Mouse (Mus musculus): Measurements from ENCODE around the gene Dhcr24. TPM values are rescaled to one million over a fixed set of nuclear protein-coding genes. Genes with fewer than 3 reads are reported as not detected.

Dhcr24 gene
- 1 to 10 TPM; 1.5 to 2.5 TPM for total RNA-seq (2021)
- long read RNA-seq, experiment 1, full-length matches to known transcripts: 2 of 2 reads
- long read RNA-seq, experiment 1, partial matches to known transcripts: 0 of 2 reads
- long read RNA-seq, experiment 1, other reads (novel, unspliced or antisense): 0 of 2 reads
- long read RNA-seq, experiment 2: 0 reads

GRCm38 (mm10) chr4:106560846-106561781, at the start of gene Dhcr24:
Dhcr24 (plus strand) TSS chr4:106561038.
- peak; percentile 81 to 90 for DNase-seq

GRCm38 (mm10) chr4:106514606-106515005, 46.2 kb upstream of the Dhcr24 start:
- DNase-seq: no peak

- no peak for DNase-seq
Measured at GRCm38 (mm10) chr4:106522547-106522946, 38.3 kb upstream of the Dhcr24 start.

DNA sequence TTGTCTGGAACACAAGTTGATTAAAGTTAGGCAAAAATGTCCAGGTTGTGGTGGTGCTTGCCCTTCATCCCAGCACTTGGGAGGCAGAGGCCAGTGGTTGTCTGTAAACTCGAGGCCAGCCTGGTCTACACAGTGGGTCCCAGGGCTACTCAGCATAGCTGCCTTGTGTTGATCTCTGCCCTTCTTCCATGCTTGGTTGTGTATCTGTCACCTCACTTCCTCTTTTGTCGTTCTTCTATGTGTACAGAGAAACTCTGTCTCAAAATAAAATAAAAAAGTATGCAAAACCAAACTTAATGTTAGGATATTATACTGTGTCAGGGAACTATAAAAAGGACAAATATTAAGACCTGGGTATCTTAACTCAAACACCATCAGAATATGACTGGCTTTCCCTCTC, 36.7 kb upstream of the Dhcr24 start:
- DNase-seq: no peak

DNA sequence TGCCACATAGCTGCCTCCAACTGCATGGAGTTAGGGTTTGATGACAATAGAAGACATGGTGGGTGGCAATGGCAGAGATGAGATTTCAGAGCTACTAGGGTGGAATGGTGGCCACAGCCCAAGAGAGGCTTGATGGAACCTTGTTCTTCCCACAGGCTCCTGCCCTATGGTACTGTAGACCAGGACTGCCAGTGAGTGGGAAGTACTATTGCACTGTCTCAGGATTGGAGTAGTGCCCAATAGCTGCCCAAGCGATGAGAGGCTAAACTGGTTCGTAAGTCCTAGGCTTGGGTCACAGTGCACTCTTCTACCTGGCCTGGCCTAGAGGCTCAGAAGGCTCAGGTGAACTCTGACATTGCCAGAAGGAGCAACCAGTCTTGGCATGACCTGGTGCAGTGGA, 35.8 kb upstream of the Dhcr24 start:
- no peak for DNase-seq

- no peak for DNase-seq
Measured at GRCm38 (mm10) chr4:106527856-106528547, 32.8 kb upstream of the Dhcr24 start.

GRCm38 (mm10) chr4:106529375-106530112, 31.3 kb upstream of the Dhcr24 start:
- peak; percentile 90 to 95 for DNase-seq

GRCm38 (mm10) chr4:106530113-106530482, 30.7 kb upstream of the Dhcr24 start:
- no peak for DNase-seq

DNA sequence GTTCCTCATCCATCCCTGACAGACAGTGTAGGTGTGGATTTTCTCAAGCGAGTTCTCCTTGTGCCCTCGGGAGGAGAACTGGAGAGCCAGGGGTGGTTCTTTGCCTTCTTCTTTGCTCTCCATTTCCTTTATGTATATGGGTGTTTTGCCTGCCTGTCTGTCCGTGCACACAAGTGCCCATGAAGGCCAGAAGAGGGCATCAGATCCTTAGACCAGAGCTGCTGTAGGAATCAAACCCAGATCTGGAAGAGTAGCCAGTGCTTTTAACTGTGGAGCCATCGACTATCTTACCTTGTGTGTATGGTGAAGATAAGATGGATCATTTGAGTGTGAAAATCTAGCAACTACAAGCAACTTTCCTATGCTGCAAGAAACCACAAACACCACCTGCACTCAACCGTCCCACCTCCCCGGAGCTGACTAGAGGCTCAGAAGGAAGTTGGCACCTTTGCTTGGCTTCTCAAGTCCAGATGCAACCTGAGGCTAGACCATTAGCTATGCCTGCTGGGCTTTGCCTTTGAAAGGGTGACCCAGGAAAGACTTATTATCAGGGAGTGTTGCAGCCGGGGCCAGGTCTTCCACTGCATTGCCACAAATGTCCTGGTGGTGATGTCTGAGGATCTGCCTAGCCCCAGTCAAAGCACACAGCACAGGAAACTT, 27.3 kb upstream of the Dhcr24 start:
- no peak for DNase-seq

DNA sequence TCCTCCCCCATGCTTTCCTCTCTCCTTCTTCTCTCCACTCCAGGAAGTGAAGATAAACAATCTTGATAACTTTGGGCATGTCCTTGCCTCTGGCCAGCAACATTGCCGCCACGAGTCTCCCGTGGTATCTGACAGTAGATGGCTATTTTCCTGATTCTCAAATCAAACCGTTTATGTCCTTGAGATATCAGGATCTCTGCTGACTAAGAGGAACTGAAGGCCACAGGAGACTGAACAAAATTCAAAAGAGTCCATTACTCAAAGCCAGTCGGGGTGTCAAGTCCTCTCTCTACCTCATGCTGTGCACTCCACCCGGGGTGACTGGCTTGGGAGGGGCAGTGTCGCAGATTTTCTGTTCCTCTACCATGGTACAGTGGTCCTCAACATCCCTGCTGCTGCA, 26.6 kb upstream of the Dhcr24 start:
- DNase-seq: no peak

DNA sequence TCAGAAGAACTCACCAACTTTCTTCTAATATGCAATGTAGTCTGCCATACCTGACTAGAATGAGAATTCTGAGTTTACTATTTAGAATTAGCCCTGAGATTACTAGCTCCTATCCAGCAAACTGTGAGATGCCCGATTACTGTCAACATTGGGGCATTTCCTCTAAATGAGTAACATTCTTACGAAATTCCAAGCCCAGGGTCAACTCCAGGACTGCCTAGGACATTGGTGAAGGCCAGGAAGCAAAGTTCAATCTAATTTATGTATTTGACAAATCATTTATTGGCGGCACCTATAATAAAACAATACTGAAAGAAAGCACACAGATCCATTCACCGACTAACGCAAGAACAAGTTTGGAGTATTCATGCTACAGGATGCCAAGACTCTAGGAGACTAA, 21.1 kb upstream of the Dhcr24 start:
- DNase-seq: no peak

- DNase-seq: no peak
Measured at GRCm38 (mm10) chr4:106541491-106541890, 19.3 kb upstream of the Dhcr24 start.

GRCm38 (mm10) chr4:106542211-106542610, 18.6 kb upstream of the Dhcr24 start:
- no peak for DNase-seq

- no peak for DNase-seq
Measured at GRCm38 (mm10) chr4:106545817-106546373, 14.9 kb upstream of the Dhcr24 start.

DNA sequence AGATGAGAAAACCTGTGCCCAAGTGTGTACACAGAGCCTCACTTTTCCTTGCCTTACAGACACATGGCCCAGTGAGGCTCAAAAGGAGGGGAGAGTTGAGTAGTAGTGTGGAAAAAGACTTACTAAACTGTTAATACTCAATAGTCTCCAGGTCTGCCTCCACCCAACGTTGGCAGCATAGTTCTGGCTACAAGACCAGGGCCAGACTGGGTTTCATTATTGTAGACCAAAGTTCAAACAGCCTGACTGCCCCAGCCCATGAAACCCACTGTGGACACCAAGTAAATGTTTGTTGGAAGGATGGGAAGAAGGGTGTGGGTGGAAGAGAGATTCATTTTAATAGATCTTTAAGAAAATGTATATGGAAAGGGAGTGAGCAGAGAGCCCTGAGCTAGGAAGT, 13.9 kb upstream of the Dhcr24 start:
- DNase-seq: no peak

DNA sequence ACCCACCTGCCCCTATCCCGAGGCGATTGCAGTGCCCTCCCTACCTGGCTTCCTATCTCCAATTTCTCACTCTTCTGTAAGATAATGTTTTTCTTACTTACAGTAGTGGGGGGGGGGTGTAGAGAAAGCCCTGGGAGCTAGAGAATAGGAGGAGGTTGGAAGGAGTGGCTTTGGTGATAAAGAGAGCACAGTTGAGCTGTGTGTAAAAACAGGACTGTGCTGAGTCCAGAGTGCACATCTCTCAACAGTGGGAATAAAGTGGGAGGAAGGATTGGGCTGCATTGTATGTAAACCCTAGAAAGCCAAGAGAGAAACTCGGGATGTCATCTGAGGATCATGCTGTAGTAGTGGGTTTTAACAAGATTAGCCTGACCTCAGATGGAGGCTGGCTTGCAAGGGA, 12.7 kb upstream of the Dhcr24 start:
- no peak for DNase-seq

- no peak for DNase-seq
Measured at GRCm38 (mm10) chr4:106550516-106551166, 10.2 kb upstream of the Dhcr24 start.

DNA sequence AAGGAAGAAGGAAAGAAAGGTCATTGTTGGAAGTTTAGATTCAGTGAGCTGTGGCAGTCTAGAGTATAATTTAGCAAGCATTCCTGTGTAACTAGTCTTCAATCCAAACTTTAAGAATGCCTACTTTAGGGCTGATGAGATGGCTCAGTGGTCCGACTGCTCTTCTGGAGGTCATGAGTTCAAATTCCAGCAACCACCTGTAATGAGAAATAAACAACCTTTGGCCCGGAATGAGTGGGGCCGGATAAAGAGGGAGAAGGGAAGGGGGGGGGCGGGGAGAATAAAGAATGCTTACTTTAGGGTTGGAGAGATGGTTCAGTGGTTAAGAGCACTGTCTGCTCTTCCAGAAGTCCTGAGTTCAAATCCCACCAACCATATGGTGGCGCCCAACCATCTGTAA, 3.6 kb upstream of the Dhcr24 start:
- no peak for DNase-seq

- no peak for DNase-seq
Measured at GRCm38 (mm10) chr4:106557978-106558377, 2.9 kb upstream of the Dhcr24 start.

DNA sequence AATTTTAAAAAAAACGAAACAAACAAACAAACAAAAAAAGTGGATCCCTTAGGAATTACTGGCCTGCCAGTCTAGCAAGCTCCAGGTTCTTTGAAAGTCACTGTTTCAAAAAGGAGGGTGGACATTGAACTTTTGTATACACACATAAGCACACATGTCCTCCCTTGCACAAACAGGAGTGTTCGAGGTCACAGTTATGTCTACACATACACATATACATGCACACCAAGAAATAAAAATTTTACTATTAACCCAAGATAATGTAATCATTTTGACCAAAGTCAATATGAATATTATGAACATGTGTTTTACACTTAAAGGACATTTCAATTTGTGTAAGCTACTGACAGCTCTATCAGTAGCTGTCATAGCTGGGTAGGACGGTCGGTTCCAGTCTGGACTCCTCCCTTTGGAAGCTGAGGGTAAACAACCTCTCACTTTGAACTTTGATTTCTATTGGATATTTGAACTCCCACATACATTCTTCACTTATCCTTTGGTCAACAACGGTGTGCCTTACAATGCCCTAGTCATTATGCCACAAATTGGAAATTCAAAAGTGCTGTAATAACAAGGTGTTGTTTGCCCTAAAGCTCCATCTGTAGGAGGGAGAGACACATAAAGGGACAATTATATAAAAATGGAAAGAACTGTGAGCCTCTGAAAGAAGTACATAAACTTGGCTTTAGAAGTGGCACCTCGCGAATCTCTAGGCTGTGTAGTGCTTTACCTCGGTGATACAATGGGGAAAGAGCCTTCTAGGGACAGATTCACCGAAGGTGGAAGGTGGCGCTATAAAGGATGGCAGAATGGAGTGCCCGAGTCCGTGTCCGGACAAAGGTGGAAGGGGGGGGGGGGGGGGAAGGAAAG, 1.3 kb upstream of the Dhcr24 start:
- no peak for DNase-seq
